Mouse (Mus musculus) adipocyte (in vitro differentiated cells): ENCODE results near the gene Klhl29.

Experiments
- DNase-seq: peaks from one replicate; pipeline ENCODE4 v3.0.0-alpha.2; 2016; ENCODE audit warnings: low spot score

Gene Klhl29

DNA sequence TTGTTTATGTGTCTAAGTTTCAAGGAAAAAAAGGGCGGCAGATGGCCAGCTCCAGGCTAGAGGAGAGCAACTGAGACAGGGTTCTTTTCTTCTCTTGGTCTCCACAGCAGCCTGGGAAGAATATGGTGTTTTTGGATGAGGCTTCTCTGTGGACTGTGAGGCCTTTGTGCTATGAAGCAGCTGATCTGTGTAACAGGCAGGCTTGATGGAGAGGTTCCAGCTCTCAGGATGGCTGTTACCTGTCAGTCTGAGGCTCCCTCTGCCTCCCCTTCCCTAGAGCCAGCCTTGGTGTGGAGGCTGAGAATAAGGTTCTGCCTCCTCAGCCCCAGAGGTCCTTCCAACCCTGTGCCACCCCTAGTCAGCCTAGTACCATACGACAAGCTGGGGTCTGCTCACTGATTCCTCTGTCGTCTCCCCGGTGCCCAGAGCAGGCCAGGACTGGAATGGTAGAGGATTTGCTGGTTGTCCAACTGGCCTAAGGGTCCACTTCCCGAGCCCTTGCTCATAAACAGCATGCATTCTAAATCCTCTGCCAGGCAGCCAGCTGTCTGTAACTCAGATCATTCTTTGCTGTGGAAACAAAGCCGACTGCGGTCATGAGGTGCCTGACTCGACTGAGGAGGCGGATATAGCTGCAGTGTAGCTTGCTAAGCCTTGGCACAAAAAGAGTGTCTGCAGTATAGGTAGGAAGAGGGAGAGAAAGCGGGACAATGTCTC, 122.0 kb downstream of the Klhl29 start:
- no peak for DNase-seq

GRCm38 (mm10) chr12:5252569-5252968, 122.9 kb downstream of the Klhl29 start:
- no peak for DNase-seq

DNA sequence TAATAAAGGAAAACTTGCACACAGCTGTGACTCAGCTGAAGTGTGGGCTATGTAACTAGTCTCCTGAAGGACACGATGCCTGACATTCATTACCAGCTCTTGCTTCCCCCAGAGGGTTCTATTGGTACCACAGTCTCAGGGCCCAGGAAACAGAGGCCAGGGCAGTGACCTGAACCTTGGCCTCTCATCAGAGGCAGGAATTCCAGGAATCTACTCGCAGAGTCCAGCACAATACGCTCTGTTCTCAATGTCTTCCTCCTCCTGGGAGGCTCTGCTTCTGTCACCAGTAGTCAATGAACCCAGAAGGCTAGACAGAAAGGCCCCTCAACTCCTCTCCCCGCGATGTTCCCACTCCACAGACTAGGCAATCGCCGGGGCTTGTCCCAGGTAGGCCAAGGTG, 125.4 kb downstream of the Klhl29 start:
- DNase-seq: no peak

DNA sequence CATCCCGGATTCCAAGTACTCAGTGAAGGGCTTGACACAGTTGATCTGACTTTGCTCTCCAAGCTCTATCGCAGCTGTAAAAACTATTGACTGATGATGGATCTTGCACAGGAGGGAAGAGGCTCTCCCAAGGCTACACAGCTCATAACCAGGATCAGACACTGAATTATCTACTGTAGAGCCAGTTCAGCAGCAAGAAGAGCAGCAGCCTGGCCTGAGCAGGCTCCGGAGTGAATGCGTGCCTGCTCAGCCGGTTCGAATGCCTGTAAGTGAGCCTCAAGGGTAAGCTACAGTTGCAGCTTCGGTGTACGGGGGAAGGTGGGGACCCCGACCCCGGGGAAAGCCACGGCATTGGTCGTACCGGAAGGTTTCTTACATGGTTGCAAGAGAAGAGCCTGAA, 126.4 kb downstream of the Klhl29 start:
- DNase-seq: no peak

DNA sequence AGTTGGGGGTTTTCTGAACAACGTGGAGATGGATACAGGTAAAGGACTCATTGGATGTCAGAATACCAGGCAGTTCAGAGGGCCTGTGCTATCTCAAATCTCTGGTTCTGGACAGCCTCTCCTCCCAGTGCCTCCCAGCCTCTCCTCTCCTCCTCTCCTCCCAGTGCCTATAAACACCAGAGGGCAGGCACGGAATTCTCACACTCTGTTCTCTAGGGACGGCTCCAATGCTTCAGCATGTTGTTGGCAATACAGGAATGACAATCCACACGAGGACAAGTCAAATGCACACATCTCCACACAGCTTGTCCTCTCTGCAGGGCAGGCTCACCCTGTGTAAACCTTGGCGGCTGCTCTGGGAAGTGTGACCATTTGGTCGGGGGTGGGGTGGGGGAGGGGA, 128.0 kb downstream of the Klhl29 start:
- no peak for DNase-seq

GRCm38 (mm10) chr12:5246721-5247341, 128.7 kb downstream of the Klhl29 start:
- no peak for DNase-seq

DNA sequence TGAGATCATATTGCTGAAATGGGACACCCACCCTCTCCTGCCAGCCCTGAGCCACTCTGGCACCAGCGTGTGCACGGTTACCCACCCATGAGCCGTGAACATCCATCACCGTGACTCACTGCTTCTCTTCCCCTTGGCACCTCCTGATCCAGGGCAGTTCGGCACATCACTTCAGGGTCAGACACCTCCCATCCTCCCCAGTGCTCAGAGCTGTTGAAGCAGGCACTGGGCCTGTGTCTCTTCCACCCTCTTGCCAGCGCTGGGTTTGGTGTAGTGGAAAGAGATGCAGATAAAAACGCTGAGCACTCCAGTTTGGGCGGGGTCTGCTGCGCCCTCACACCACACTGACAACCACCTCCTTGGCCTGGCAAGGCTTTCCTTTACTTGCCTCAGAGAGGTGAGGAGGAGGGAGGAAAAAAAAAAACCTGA, 129.3 kb downstream of the Klhl29 start:
- no peak for DNase-seq

DNA sequence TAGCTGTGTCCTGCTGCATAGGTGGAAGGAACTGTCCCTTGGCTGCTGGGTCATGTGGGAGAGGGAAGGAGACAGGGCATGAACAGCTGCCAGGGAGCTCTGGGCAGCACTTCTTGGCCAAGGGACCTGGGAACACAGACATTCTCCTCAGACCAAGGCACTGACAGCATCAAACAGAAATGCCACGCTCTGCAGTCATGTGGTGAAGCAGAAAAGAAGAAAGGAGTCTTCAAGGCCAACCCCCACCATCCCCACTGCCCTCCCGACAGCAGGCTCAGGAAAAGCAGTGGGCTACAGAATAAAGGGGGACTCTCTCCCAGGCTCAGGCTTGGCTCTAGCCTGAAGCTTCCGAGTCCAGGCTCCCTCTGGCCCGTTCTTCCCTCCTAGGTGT, 130.3 kb downstream of the Klhl29 start:
- no peak for DNase-seq

GRCm38 (mm10) chr12:5244431-5245206, 130.9 kb downstream of the Klhl29 start:
- DNase-seq: no peak

DNA sequence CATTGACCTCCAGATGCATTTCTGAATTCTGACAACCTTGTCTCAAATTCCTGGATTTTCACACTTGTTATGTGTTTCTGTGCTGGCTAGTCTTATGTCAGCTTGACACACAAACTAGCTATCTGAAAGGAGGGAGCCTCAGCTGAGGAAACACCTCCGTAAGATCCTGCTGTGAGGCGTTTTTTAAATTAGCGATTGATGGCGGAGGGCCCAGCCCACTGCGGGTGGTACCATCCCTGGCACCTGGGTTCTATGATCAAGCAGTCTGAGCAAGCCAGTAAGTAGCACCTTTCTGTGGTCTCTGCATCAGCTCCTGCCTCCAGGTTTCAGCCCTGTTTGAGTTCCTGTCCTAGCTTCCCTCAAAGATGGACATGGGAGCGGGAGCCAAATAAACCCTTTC, 131.6 kb downstream of the Klhl29 start:
- no peak for DNase-seq

- no peak for DNase-seq
These were observed 132.0 kb downstream of the Klhl29 start for GRCm38 (mm10) chr12:5243449-5243848.

- DNase-seq: peak; percentile 13
These were observed 132.7 kb downstream of the Klhl29 start for GRCm38 (mm10) chr12:5242551-5243330.

GRCm38 (mm10) chr12:5239451-5240245, 135.8 kb downstream of the Klhl29 start:
- DNase-seq: no peak

DNA sequence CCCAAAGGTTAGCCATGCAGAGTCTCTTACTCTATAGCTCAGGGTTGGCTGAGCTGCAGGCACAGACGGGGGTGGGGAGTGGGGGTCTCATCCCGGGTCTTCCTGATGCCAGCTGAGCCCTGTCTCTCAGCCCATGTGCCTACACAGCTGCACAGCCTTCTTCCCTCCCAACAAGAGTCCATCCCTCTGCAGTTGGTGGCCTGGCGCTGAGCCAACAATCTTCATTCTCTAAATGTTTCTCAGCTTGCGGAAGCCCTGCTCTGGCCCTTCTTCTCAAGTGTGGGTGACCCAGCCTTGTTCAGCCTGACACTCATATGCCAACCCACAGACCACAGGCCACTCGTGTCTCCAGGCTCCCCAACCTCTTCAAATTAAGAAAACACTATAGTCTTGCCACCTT, 138.4 kb downstream of the Klhl29 start:
- DNase-seq: no peak

DNA sequence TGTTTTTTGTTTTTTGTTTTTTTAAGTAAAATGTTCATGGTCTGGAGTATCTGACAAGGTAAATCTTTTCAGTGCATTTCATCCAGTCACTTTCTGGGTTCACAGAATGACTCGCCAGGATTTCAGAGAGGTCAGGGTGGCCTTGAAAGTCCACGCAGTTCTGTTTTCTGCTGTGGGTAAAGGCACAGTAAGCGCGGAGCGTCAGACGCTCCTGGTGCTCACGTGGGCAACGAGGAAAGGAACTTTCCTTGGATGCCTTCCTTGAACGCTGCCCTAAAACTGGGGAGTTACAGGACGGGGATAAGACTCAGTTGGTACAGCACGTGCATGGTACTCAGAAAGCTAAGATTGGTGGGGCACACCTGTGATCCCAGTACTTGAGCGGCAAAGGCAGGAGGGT, 139.9 kb downstream of the Klhl29 start:
- no peak for DNase-seq

GRCm38 (mm10) chr12:5230504-5230903, 145.0 kb downstream of the Klhl29 start:
- no peak for DNase-seq

DNA sequence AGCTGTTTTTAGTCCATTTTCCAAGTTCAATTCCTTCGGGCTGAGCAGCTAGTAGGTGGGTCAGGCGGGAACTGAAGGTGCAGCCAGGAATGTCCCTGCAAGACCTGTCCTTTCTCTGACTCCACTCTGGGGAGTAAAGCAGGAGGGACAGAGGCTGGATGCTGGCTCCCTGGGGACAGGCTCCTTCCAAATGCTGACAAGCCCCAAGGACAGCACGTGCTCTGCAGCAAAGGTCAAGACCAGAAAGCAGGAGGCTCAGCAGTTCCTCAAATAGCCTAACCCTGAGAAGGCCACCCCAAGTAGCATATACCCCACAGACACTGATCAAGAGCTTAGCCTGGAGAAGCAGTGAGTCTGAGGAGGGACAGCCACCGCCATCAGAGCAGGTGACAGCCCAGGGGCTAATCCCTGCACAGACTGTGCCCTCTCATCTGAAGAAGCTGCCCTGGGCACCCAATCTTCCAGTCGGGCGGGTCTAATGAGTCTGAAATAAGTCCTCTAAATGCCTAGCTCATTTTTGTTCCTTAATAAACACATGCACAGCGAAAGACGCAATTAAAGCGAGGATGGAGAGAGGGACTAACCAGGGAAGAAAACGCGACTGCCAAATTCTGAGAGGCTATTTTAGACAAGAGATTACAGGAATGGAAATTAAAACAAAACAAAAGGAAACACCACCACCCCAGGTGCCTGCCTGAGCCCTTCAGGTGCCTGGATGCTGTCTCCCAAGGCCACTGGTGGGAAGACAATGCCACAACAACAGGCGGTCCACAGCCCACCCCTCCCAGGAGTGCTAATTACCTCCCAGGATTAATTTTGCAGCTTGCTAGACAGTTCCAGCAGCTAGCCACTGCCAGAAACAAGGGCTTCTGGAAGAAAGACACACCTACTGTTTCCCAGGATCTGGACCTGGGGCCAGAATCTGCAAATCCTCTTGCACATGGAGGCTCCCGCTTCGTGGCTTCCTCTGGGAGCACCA, 148.5 kb downstream of the Klhl29 start:
- DNase-seq: no peak

GRCm38 (mm10) chr12:5223595-5223994, 151.9 kb downstream of the Klhl29 start:
- DNase-seq: no peak

DNA sequence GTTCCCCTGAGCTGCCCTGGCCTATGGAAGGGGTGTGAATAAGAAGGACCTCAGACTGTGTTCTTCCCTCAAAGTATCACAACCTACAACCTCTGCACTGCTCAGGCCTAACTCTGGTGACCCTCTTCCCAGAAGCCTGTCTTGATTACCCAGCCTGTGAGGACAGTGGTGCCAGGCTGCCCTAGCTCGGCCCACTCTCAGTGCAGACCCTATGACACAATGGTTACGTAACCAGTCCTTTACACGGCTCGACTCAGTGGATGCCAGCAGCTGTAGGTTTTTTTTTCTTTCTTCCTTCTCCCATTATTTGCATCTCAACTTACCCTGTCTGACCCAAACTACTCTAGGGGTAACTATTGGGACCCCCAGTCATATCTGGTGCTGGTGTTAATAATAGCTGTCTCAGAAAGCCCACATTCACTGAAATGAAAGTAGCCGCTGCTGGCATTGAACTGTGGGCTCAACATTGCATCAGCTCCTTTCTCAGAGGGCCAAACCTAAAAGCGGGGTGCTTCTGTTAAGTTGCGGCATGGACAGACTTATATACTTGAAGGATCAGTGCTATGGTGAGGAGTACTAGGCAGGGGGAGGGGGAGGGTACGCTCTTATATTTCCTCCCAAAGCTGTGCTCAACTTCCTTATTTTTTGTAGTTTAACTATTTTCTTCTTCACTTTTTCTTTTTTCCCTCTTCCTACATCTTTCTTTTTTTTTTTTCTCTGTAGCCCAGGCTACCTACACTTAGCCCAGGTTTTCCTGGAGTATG, 152.9 kb downstream of the Klhl29 start:
- no peak for DNase-seq
